Mouse (Mus musculus): ENCODE results near the gene Zfp566.

DNA sequence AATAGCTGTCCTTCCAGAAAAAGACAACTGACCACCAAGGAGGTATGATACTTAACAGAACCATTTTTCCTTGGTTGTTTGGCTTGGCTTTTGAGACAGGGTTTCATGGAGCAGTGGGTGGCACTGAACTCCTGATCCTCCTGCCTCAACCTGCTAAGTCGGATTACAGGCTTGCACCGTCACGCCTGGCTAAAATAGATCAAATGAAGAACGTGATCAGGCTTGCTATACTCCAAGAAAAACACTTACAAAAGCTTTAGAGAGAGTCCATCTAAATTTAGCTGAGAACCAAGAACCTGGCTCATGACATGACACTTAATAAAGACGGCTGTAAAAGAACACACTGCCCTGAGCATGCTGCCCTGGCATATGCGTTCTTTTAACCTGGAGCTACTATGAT lies 30.0 kb downstream of the Zfp566 start:
- no peak for TF ChIP-seq CTCF (conservative IDR thresholded peaks at IDR 0.05; ENCODE audit: insufficient read depth, insufficient read length, low read depth, low read length)
- TF ChIP-seq POLR2A (IDR thresholded peaks at IDR 0.05; ENCODE audit: low read depth, low read length), result no peak
